Mouse (Mus musculus): ENCODE measurements around the gene Ccdc30.

Ccdc30 gene

DNA sequence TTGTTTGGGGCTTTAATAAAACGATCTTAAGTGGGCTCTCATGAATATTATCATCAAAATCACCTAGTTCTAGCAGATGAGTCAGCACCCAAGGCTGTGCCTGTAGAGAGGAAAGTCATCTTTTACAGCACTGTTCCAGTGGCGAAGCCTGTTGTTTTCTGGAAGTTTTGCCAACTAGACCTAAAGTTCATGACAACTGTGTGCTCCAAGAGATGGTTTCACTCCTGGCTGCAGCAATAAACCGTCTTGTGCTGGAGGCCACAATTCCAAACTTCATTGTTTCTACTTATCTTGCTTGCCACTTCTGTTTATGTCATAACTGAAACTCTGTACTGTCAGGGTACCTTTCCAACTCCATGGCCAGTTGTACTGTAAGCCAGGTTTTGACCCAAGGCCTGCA, 1.9 kb upstream of the Ccdc30 start:
- in situ Hi-C loops (cut with MboI) = no loop called here

DNA sequence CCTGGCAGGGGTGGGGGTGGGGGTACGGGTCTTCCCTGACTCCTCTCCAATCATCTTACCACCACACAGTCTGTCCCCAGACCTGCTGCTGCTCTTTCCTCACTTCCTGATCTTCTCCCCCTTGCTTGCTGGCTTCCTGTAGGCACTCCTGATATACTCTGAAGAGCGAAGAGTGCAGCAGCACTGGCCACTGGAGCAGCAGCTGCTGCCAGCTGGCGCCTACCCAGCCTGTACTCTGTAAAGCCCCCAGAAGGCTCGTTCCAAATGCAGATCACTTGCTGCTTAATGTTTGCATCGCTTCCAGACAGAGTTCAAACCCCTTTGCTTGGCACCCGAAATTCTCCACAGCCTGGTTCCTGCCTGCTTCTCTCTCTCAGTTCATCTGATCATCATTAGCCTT, 2.5 kb downstream of the Ccdc30 start:
- in situ Hi-C loops (cut with MboI) = no loop called here

DNA sequence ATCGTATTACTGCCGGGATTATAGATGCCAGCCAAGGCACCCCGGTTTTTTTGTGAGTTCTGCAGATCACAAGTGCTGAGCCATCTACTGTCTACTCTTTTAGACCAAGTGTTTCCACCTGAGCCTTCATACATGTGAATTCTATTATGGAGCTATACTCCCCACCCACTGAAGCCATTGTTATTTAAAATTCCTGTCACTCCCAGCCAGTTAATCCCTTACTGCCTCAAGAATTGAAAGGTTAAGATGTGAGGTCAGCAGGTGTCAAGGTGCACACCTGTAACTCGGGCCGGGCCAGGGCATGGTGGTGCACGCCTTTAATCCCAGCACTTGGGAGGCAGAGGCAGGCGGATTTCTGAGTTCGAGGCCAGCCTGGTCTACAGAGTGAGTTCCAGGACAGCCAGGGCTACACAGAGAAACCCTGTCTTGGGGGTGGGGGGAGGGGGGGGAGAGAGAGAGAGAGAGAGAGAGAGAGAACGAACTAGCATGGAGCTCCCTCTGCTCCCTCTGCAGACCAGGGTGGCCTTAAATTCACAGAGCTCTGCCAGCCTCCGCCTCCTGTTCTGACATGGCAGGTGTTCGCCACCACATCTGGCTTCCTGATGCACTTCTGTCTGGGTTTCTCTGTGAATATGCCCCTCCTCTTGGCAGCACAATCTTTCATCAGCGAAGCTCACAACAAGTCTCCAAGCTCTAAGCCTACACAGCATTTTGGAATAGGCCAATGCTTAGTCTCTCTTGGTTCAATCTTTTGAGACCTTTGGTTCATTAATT, 3.3 kb downstream of the Ccdc30 start:
- in situ Hi-C loops (cut with MboI) = no loop called here

DNA sequence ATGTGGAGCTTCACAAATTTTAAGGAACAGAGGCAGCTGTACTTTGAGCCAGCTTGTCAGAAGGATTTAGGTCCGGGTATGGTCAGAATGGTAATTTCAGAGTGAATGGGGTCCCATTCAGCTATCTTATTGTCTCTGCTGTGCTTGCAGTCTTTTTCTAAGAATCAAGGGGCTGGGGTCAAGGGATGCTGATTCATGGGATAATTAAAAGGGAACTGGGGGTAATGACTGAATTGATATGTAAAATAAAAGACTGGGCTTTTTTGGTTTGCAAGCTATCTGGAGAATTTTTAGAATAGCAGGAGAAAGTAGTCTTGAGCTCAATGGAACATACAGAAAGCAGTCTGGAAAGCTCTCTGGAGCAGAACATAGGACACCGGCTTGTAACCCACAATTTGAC, 11.9 kb downstream of the Ccdc30 start:
- in situ Hi-C loops (cut with MboI) = no loop called here

DNA sequence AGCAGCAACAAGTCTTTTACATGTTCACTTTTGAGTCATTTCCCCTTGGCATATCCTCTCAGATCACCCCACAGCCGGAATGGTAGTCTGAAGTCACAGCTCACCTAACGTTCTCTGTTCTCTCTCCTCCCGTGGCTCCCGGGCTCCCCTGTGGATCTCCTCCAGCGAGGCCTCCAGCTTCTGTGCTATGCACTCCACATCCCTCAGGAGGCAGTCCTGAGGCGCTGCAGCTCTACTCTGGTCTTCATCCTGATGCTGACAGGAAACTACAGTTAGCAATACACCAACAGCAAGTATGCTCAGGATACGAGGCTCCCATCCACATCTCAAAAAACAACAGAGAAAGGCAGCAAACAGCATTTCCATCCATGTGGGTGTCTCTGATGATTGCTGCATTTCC, 14.4 kb downstream of the Ccdc30 start:
- in situ Hi-C loops (cut with MboI) = no loop called here

DNA sequence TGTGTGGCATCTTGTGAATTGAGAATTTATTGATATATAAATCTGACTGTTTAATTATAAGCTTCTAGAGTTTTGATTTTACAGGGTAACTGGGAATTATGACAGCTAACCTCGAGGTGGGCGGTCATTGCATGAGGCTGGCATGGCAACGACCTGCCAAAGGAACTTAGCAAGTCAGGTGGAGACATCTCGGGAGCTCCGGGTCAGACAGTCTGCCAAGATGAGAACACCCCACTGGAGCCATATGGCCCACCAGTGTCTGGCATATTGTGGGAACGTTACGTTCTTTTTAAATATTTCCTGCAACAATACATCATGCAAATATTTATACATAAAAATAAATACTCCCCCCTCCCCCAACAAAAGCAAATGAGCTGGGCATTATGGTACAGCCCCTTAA, 16.6 kb downstream of the Ccdc30 start:
- in situ Hi-C loops (cut with MboI) = no loop called here

DNA sequence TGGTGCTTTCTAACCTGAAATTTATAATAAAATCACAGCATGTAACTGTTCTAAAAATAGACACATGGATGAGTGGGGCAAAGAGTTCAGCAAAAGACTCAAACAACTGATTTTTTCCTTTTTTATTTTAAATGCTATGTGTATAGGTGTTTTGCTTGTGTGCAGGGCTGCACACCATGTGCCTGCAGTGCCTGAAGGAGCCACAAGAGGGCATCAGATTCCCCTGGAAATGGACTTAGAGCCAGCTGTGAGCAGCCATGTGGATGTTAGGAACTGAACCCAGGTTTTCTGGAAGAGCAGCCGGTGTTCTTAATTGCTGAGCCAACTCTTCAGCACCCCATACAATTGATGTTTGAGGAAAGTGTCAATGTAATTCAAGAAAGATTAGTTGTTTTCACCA, 25.0 kb downstream of the Ccdc30 start:
- in situ Hi-C loops (cut with MboI) = no loop called here

DNA sequence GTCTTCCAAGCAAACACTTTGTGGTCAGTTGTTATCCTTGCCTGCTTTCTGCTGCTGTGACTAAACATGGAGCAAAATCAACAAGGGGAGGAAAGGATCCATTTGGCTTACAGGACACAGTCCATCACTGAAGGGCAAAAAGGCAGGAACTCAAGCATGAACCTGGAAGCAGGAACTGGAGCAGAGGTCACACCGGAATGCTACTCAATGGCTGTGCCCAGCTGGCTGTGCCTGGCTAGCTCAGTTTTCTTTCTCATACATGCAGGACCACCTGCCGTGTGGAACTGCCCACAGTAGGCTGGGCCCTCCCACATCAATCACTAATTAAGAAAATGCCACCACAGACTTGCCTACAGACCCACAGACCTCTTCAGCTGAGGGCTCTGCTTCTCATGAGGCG, 26.1 kb downstream of the Ccdc30 start:
- in situ Hi-C loops (cut with MboI) = no loop called here

DNA sequence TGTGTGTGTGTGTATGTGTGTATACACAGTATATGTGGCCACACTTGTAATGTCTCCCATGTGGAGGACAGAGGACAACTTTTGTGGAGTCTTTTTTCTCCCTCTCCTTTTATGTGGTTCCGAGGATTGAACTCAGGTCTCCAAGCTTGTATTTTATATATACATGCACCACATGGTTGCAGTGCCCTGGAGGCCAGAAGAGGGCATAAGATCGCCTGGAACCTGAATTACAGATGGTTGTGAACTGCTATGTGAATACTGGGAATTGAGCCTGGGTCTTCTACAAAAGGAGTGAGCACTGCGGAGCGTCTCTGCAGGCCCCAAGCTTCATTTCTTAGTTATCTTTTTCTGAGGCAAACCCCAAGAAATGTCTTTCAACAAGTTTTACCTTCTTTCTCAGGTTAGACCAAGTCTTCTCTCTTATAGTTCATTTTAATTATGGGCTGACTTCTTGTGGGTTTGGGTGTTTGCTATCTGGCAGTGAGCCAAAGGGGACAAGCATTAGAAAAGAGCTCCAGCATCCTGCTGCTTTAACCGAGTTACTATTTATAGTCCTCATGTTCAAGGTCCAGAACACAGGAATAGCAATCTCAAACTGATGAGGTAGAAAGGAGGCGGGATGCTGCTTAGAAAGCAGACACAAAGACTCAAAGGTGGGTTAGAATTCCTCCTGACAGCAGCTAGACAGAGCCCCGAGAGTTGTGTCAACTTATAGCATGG, 33.7 kb downstream of the Ccdc30 start:
- in situ Hi-C loops (cut with MboI) = no loop called here

DNA sequence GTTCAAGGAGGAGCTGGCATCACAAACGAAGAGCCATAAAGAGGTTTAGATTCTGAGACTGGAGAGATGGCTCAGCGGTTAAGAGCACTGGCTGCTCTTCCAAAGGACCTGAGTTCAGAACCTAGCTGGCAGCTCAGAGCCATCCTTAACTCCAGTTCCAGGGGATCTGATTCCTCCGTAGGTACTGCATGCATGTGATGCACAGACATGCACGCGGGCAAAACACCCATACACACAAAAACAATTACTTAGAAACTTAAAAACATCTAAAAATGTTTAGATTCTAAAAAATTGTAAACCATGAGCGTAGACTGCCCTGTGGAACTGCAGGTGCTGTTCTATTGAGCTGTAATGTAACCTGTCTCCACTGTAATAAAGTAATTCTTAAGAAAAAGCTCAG, 45.9 kb downstream of the Ccdc30 start:
- in situ Hi-C loops (cut with MboI) = no loop called here

DNA sequence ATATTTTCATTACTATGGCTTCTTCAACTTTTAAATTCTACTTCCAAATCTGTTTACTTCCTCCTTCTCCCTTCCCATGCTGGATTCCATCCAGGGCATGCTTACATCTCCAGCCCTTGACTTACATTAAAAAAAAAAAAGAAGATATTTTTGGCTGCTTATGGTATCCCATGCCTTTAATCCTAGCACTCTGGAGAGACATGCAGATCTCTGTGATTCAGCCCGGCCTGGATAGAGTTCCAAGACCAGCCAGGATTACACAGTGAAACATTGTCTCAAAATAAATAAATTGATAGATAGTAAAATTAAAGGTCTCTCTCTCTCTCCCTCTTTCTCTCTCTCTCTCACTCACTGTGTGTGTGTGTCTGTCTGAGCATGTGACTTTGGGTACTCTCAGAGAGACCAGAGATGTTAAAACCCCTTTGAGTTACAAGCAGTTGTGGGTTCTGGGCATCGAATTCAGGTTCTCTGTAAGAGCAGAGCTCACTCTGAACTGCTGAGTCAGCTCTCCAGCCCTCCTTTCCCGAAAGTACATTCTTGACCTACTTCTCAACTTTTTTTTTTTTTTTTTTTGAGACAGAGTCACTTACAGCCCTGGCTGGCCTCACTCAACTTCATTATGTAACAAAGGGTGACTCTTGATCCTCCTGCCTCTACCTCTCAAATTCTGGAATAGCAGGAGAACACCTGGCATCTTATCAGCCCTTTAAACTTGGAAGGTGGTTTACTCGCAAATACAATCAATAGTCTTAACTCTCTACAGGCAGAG, 48.4 kb downstream of the Ccdc30 start:
- in situ Hi-C loops (cut with MboI) = no loop called here

DNA sequence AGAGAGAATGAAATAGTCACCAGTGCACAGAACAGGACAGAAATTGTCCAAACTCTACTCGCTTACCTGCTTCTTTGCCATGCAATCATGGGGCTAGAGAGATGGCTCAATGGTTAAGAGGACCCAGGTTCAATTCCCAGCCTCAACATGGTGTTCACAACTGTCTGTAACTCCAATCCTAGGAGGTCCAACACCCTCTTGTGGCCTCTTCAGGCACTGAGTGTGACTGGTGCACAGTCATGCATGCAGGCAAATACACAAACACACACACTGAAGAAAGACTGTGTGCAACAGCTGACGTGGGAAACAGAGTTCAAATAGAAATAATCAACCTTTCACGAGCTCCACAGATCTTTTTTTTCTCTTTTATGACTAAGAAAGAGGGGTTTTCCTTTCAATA, 53.1 kb downstream of the Ccdc30 start:
- in situ Hi-C loops (cut with MboI) = no loop called here

DNA sequence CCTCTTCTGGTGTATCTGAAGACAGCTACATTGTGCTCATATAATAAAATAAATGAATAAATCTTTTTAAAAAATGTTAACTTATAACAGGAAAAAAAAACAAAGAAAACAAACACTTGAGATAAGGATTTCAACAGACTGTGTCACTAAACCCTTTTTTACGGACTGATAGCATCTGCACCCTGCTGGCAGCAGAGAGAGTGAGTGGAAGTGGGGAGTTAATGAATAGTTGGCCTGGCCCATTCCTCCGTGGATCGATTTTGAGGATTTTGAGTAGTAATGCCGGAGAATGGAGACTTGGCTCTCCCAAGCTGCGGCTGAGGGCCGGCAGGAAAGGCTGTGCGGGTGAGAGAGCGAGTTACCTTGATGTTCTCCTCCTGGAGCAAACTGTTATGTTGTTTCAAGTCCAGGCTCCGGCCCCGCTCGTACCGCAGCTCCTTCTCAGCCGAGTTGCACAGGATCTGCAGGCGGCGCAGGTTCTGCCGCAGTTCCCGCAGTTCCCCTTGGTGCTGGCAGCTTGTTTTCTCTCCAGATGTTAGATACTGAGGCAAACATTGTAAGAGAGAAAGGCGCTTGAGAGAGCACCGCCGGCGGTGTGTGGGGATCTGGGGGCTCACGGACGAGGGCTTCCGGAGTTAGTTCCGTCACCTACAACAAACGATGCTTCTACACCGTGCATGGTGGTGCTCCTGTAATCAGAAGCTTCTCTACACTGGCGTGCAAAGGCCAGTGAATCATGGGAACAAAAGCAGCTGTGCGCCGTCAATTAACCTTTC, 55.9 kb downstream of the Ccdc30 start:
- in situ Hi-C loops (cut with MboI) = no loop called here

DNA sequence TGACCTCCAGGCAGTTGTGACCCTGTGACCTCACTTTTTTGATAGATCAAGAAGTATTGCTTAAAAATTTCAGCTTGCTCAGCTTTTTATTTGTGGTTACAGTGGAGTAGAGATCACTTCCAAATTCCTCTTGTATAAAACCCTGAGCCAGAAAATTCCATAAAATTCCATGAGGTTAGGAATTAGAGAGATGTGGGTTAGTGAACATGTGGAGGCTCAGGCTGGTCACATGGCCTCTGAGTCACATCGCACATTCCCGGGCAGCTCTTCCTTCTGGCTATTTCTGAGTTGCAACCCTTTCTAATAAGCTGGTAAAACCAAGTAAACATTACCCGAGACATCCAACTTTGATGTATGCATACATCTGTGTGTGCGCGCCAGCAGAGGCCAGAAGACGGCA, 69.8 kb downstream of the Ccdc30 start:
- in situ Hi-C loops (cut with MboI) = no loop called here

DNA sequence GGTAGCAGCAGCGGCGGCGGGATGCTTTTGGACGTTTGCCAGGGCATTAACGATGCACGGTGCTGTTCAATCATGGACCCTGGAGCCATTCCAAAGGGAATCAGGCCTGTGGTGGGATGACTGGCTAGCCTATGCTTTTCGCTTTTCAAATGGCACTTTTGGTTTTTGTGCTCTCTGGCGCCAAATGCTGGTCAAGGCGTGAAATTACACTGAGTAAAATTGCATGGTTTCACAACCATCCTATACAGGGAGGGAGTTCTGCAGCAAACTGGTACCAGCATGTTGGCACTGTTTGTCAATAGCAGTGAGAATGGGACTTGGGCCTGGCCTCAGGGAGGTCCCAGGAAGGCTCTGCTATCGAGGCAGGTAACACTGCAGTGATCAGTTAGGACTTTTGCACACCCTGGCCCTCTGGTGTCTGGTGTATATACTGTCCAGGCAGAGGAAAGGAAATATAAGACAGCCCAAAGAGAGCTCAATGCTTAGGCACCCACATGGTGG, 76.4 kb downstream of the Ccdc30 start:
- in situ Hi-C loops (cut with MboI) = no loop called here

DNA sequence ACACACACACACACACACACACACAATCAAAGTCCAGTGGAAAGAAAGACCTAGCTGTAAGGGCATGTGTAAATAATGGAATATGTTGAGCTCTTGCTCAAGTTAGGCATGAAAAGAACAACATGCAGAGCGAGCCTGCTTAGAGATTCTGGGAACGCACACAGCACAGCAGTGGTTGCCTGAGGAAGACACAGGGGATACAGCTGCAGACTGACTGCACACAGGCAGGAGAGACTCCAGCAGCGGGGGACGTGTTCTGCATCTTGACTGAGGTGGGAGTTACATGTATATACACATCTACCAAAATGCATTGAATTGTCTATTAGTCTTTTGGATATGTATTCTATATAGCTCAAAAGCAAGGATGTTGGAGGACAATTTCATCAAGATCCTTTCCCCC, 76.9 kb downstream of the Ccdc30 start:
- in situ Hi-C loops (cut with MboI) = no loop called here

DNA sequence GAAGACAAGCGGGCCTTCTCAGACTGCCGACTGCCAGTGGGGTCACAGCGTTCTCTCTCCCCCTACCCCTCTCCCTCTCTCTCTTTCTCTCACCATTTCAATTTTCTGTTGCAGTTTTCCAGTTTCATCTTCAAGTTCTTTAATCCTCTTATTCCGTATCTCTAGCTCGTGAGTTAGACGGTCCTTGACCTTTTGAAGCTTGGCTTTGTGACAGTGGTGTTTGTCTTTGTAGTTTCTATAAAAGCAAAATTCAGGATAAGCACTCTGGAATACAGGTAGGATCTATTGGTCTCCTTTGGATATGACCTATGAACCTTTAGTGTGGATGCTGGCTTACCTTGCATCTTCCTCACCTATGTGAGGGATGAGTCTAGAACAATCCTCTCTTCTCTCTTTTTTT, 81.8 kb downstream of the Ccdc30 start:
- in situ Hi-C loops (cut with MboI) = no loop called here

DNA sequence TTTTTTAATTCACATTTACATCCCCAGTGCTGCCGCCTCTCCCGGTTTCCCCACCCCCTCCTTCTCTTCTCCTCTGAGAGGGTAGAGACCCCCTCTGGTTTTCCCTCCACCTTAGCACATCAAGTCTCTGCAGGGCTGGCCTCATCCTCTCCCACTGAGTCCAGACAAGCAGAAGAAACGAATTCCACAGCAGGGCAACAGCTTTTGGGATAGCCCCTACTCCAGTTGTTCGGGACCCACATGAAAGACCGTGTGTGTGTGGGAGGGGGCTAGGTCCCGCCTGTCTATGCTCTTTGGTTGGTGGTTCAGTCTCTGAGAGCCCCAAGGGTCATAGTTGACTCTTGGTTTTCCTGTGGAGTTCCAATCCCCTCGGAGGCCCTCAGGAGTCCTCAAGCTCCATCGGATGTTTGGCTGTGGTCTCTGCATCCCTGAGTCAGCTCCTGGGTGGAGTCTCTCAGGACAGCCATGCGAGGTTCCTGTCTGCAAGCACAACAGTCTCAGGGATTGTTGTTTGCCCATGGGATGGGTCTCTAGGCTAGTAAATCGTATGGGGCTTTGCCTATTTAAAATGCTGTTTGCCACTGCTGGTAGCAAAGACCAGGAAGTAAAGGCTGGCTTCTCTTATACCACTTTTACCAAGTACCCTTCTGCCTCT, 94.3 kb downstream of the Ccdc30 start:
- in situ Hi-C loops (cut with MboI) = no loop called here

DNA sequence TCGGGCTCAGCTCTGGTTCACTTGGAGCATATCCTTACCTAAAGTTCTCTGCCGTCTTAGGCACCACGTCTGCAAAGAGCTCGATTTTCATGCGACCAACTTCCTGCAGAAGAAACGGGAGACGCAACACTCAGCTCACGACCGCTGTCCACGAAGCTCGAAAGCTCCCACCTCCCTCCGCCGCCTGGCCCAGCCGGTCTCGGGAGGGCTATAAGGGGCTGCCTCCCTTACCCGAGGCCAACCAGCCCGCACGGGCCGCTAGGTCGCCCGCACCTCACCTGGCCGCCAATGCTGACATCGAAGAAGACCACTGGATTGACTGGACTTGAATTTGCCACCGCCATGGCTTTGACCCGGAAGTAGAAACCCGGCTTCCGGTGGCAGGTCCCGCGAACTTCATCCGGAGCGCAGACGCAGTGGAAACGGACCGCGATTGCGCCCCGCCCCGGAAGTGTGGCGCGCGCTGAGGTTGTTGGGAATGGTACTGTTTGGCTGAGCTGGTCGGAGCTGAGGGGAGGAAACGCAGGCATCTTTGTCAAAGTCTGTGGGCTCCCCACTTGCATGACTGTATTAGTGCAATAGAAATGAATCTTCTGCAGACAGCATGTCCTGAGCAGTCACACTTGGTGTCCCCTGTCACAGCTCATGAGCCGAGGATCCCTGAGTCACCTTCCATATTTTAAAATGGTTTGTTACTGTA, 95.0 kb downstream of the Ccdc30 start, which contains the start of gene Ppih:
Ppih (minus strand) TSS at position 416 of the 700 bp plus-strand sequence.
- in situ Hi-C loops (cut with MboI) = no loop called here

DNA sequence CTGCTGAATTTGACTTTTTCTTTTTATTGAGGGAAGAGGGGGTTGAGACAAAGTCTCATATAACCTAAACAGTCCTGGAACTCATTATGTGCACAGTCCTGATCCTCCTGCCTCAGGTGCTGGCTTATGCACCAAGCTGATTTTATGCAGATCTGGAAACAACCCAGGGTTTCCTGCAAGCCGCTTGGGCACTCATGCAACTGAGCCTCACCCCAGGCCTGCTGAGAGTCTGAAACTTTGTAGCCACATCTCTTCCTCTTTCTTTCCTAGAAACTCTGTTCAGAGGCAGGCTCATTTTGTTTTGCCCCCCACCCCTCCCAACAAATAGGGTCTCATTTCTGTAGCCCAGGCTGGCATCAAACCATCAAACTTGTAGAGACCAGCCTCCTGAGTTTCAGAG, 101.6 kb downstream of the Ccdc30 start:
- in situ Hi-C loops (cut with MboI) = no loop called here

DNA sequence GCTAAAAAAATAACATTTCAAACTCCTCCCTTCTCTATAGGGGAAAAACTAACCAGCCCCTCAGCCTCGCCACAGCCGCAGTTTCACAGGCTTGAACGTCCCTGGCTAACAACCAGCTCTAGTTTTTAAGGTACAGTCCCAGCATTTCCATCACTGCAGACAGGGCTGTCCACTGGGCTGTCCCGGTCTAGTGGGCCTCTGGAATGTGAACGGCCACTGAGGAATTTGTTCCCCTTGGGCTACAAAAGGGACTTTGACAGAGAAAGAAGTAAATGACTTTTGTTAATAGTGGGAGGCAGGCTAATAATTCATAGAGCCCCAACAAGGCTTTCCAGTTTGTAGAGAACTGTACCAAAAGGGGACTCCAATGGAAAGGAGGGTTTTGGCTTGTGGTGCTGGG, 109.9 kb downstream of the Ccdc30 start:
- in situ Hi-C loops (cut with MboI) = no loop called here

Measured in mature B cell (primary cell).